Mouse (Mus musculus): ENCODE data around the gene Cars.

Gene Cars

GRCm38 (mm10) chr7:143601705-143602104 lies 1.8 kb upstream of the Cars start:
- TF ChIP-seq GATA4 (IDR thresholded peaks at IDR 0.05; ENCODE audit: insufficient replicate concordance, low read length): no peak

DNA sequence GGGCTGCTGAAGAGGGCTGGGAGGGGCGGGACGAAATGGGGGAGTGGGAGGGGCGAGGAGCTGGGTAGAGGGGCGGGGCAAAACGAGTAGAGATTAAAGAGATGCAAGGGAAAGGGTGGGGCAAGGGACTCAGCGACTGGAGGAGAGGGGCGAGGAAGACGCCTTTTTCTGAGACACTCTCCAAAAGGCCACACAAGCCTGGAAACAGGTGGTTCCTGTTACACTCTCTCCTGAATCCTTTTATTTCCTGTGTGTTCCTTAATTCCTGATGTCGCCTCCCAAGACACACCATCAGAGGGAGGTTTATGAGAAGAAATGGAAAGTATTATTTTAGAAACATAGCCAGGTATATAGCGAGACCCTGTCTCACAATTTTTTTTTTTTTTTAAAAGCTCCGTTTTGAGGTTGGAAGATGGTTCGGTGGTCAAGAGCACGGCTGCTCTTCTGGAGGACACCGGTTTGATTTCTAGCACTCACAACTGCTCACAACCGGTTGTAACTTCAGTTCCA lies 396 bp upstream of the Cars start:
- no peak for TF ChIP-seq GATA4 (IDR thresholded peaks at IDR 0.05; ENCODE audit: insufficient replicate concordance, low read length)

- no peak for TF ChIP-seq GATA4 (IDR thresholded peaks at IDR 0.05; ENCODE audit: insufficient replicate concordance, low read length)
Measured at GRCm38 (mm10) chr7:143594865-143595264, 5.0 kb downstream of the Cars start.

DNA sequence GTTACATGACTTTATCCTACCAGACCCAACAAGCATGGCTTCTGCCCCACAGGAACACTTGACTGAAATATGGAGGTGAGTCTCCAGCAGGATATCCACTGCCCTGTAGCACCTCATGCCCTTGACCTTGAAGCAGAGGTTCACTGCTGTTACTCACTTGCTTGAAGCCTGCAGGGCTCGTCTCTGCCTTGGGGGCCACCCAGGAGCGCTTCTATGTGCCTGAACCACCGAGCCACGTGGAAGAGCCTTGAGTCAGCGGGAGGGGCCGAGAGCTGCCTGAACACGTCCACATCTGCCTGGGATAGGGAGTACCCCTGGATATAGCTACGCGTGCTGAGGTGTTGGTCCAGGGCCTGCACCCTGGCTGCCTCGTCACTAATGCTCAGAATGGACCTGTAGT lies 7.6 kb downstream of the Cars start:
- no peak for TF ChIP-seq GATA4 (IDR thresholded peaks at IDR 0.05; ENCODE audit: insufficient replicate concordance, low read length)

- no peak for TF ChIP-seq GATA4 (IDR thresholded peaks at IDR 0.05; ENCODE audit: insufficient replicate concordance, low read length)
Measured at GRCm38 (mm10) chr7:143588006-143588405, 11.9 kb downstream of the Cars start.

GRCm38 (mm10) chr7:143587586-143587985 lies 12.3 kb downstream of the Cars start:
- TF ChIP-seq GATA4 (IDR thresholded peaks at IDR 0.05; ENCODE audit: insufficient replicate concordance, low read length): no peak

DNA sequence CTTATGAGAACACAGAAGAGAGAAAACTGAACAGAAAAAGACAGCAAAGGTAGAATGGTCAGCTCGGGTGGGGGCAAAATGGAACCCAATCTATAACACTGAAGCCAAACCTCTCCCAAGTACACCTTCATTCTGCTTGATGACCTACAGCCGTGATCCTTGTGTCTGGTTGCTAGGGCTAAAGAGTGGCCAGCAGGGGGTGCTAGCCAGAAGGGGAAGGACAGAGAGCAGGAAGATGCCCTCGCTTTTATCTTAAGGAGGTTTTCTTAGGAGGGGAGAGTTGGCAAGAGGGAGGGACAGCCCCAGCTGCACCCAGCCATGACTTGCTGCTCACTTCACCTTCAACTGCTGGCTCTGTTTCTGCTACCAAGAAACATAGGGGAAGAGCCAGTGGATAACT lies 15.9 kb downstream of the Cars start:
- no peak for TF ChIP-seq GATA4 (IDR thresholded peaks at IDR 0.05; ENCODE audit: insufficient replicate concordance, low read length)

DNA sequence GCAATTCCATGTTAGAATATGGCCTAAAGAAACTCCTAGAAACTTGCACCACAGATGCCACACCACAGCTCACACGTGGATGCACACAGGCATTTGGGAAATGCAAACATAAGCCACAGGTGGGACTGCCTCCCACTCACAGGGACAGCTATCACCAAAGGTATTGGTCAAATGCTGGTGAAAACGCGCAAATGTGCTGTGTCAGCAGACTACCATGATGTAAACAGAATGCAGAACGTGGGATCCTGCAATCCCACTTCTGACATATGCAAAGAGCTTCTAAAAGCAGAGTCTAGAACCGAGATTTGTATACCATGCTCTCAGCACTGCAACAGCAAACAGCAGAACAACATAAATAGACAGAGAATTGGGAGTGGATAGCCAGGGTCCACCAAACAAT lies 16.9 kb downstream of the Cars start:
- TF ChIP-seq GATA4 (IDR thresholded peaks at IDR 0.05; ENCODE audit: insufficient replicate concordance, low read length): no peak

DNA sequence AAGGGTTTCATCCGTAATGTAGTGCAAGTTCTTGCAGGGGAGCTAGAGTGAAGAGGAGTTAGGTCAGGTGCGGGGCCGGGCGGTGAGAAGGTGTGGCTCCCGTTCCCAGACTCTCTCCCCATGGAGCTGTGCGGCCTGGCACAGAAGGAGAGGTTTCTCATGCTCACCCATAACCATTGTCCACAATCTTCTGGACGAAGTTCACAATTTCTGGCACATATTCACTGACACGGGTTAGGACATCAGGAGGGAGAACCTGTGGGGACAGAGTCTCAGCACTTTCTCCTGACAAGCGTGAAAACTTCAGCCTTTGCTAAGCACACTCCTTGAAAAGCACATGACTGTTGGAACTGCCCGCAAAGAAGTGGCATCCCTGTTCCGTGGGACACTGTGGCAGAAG lies 24.1 kb downstream of the Cars start:
- no peak for TF ChIP-seq GATA4 (IDR thresholded peaks at IDR 0.05; ENCODE audit: insufficient replicate concordance, low read length)

DNA sequence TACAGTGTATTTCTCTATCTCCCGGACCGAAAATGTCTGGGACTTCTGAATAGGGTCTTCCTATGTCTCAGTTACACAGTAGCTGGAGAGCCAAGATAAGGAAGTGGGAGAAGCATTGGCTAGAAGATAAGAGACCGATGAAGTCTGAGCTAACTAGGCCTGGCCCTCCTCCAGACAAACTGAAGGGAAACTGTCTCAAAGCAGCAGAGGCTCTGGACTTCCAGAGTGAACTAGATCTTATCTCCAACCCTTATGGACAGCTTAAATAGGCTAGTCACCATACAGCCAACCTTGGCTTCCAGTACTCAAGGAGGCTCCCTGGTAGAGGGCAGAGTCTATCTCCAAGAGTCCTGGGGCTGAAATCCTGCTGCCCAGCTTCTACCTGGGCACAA lies 34.2 kb downstream of the Cars start:
- TF ChIP-seq GATA4 (IDR thresholded peaks at IDR 0.05; ENCODE audit: insufficient replicate concordance, low read length): no peak

GRCm38 (mm10) chr7:143565015-143565647 lies 34.8 kb downstream of the Cars start:
- no peak for TF ChIP-seq GATA4 (IDR thresholded peaks at IDR 0.05; ENCODE audit: insufficient replicate concordance, low read length)

DNA sequence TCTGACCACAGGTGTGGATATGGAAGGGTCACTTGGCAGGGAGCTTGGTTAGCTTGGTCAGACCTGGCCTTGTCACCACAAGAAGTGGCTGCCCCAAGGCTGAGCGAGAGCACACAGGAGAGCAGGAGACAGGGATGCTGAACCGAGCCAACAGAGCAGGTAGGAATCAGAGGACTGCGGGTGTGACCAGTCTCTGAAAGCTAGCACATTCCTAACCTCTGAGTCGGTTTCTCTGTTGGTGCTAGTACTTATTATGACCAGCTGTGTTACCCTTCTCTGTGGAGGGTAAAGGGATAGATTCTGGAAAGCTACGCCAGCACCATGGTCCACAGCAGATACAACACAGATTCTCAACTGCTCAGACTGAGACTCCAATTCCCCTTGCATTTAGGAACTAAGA lies 36.1 kb downstream of the Cars start:
- TF ChIP-seq GATA4 (IDR thresholded peaks at IDR 0.05; ENCODE audit: insufficient replicate concordance, low read length): no peak

DNA sequence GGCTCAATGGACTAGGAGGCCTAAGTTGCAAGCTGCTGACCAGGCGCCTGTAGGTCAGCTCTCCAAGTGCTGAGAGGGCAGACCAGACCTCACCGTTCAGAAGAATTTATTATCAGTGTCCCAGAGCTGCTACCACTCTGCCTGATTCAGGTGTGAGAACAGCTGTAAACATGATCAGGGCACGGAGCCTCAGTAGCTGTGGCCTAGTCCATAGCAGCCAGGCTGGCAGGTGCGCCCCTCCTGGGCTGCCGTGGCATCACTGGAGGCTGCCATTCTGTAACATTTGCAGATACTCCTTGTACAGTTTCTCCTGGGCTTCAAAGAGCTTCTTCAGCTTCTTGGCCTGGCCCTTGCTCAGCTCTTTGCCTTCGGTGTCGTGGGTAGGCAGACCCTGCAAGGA lies 42.3 kb downstream of the Cars start:
- no peak for TF ChIP-seq GATA4 (IDR thresholded peaks at IDR 0.05; ENCODE audit: insufficient replicate concordance, low read length)

DNA sequence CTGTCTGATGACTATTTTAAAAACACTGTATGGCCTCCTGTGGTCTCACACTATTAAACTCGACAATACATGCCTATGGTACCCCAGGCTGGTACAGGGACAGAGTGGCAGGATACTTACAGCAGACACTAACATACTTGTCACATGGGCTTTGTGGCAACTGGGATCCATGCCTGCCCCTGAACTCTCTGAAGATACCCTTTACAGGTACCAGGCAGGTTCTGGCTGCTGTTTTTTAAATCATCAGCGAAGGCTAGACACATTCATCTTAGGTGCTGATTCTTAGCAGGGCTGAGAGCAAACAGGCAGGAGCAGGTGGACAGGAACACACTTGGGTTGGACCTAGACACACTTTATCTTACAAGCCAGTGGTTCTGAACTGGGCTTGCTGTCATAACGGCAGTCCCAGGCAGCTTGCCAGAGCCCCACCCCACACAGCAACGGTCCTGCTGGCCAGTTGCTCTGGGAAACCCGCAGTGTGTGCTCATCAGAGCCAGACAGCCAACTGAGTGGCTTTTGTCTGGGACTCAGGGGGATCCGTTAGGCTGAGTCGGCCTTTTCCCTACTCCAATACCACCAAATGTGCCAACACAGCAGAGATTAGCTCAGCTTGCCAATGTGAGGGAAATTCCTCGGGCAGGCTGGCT lies 42.8 kb downstream of the Cars start:
- TF ChIP-seq GATA4 (IDR thresholded peaks at IDR 0.05; ENCODE audit: insufficient replicate concordance, low read length): no peak

DNA sequence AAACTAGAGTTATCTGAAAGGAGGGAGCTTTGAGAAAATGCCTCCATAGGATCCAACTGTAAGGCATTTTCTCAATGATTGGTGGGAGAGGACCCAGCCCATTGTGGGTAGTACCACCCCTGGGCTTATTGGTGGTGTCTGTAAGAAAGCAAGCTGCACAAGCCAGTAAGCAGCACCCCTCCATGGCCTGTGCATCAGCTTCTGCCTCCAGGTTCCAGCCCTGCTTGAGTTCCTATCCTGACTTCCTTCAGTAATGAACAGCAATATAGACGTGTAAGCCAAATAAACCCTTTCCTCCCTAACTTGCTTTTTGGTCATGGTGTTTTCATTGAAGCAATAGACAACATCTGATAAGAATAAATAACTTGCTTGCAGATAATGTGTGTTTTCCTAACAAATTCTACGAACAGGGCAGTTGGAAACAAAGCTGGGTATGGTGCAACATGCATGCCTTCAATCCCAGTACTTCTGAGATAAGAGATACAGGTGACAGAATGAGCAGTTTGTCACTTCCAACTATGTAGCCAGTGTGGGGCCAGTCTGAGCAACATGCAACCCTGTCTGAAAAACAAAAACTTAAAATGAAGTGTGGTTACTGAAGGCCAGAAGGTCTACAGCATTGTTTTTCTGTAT lies 50.2 kb downstream of the Cars start:
- no peak for TF ChIP-seq GATA4 (IDR thresholded peaks at IDR 0.05; ENCODE audit: insufficient replicate concordance, low read length)

DNA sequence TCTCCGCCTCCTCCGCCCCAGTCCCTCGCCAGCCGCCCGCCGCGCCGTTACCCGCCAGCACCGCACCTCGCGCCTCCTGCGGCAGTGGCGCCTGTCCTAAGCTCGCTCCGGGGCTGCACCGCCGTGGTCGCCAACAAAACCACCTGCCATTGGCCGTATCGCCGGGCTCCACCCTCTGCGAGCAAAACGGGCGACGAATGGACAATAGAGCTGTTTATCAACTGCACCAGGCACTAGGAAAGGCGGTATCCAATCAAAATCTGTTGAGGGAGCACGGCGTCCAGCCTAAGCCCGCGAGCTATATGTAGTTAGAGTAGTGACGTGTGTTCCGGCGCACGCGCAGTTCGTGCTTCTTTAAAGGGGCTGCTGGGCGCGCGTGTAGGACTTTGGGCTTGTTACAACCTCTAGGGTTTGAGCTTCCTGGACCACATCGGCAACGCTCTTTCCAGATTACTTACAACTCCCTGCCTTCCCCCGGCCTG lies 50.9 kb downstream of the Cars start, which contains the start of gene Nap1l4:
Nap1l4 (minus strand) TSS at position 131 of the 482 bp plus-strand sequence.
- TF ChIP-seq GATA4 (IDR thresholded peaks at IDR 0.05; ENCODE audit: insufficient replicate concordance, low read length): no peak; the same call in 1 of the 2 replicates
